Mouse (Mus musculus) ES-Bruce4 (cell line): Measurements from ENCODE around the gene Smyd1.

Experiments used
- CTCF ChIP-seq: IDR thresholded peaks from one replicate; pipeline ENCODE4 v1.8.1; 2011; ENCODE audit warnings: low read depth, low read length
- EP300 ChIP-seq: IDR thresholded peaks from 2 replicates; pipeline ENCODE4 v1.6.1; 2011; ENCODE audit warnings: low read depth, low read length; ENCODE audit not compliant: insufficient read depth
- POLR2A ChIP-seq: IDR thresholded peaks from one replicate; pipeline ENCODE4 v1.8.1; 2011; ENCODE audit warnings: low read length; ENCODE audit not compliant: insufficient read depth

DNA sequence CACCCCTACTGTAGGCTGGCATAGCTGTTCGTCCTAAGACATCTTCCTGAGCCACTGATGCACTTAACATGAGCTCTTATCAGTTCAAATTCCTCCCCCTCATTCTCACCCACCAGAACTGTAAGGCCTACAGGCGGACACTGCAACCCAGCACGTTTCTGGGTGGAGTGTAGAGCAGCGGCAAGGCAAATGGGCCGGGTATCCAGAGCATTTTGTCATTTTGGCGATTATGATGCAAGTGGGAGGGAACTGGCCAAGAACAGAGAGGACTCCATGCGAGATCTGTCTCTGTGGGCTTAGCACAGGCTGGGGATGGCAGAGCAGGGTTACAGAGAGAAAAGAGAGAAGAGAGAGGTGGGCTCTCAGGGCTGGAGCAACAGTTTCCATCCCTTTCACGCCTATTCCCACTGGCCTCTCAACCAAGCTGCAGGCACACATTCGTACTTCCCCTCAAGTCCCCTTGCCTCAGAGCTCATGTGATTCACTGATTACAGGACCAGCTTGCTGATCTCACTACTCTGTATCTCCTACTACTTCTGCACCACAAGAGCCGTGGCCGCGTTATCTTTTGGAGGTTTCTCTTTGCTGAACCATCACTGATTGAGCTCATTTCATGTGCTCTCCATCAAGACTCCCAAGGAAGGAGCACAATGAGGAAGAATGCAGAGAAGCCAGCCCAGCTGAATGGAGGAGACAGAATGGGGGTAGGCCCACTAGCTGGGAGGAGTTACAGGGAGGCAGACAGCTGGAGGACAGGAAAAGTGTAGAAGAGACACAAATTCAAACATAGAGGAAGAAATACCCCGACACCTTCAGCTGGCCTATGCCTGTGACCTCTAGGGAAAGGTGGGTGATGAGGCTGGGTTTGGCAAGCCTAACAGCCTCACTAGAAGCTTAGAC, 124.1 kb downstream of the Smyd1 start:
- TF ChIP-seq CTCF (no peak), POLR2A (no peak), EP300 (no peak)
